Mouse (Mus musculus) T-helper 1 cell (primary cell): ENCODE measurements around the gene Tyro3.

Source experiments
- in situ Hi-C: fragments of 300-600 bp; cut with MboI, MseI; formaldehyde crosslinking; loops from one replicate; pipeline ENCODE4 v1.15.1; 2025; ENCODE audit warnings: high pct_unique_total_duplicates

Tyro3 gene

DNA sequence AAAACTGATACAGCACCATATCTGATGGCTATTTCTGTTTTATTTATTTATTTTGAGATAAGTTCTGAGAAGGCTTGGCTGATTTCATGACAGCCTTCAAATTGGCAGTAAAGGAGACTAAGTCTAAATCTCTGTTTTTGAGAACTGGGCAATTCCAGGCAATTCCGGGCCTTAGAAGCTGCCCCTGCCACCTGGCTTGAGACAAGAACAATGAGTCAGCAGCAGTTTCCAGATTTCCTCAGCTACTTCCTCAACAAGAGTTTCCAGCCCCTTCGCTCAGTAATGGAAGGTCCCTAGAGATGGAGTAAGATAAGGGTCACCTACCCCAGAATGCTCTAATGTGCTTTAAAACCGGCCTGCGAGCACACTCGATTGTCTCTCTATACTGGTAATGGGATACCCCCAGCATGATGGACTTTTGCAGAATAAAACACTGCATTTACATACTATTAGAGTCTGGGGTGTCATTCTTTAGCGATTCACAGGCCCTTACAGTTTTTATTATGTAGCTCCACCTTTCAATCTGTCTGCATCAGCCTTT is 57.8 kb downstream of the Tyro3 start:
- in situ Hi-C loops, result no loop called here

DNA sequence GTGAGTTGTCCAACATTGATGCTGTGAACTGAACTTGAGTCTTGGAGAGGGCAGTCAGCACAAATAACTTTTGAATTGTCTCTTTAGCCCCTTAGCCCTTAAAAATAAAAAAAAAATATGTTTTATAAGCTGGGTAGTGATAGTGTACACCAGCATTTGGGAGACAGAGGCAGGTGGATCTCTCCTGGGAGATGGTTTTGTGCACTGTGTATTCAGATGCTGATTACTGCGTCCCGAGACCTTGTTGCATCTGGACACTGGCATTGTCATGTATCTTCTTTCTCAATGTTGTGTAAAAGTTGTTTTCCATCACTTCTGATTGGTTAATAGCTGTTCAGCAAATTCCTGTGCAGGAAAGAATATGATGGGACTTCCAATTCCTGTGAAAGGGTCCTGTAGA is 59.8 kb downstream of the Tyro3 start:
- in situ Hi-C loops, result no loop called here

DNA sequence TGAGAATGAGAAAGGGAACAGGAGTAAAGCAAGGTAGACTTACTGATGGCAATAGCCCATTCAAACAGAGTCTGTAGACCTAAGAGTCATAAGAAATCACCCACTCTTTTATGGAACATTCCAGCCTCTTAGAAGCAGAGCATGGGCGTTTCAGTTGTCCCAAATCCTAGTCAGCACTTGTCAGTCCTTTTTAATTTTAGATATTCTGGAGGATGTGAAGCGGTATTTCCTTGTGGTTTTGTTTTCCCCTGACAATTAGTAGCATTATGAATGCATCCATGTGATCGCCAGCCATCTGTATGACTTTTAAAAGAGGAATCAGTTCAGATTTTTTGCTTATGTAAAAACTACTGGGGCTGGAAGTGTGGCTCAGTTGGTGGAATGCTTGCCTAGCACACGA is 67.0 kb downstream of the Tyro3 start:
- in situ Hi-C loops, result no loop called here
